Mouse (Mus musculus) ES-E14 (cell line): ENCODE measurements at regions not wholly inside any gene's neighbourhood (a gene's known extent, or its start where the extent isn't known, plus 50 kb on each side); places are given as distances from the start of the nearest gene placed in this dataset.

ENCODE experiments used
- DNase-seq: peaks from one replicate; pipeline ENCODE4 v3.0.0-alpha.2; 2013; ENCODE audit warnings: low read depth, low spot score
- H3K27ac ChIP-seq: 2 replicates; pipeline ENCODE4 v1.5.1; 2012; ENCODE audit warnings: low read depth, mild to moderate bottlenecking, low read length, moderate library complexity, mixed read lengths; ENCODE audit not compliant: poor library complexity, insufficient read depth, severe bottlenecking
- H3K36me3 ChIP-seq: 2 replicates; pipeline ENCODE4 v1.6.1; 2012; ENCODE audit warnings: mild to moderate bottlenecking, low read length, moderate library complexity, mixed read lengths; ENCODE audit not compliant: control insufficient read depth, poor library complexity, insufficient read depth, severe bottlenecking
- H3K4me1 ChIP-seq, 2 experiments: fragments of 150-350 bp in 1 of 2; sonication (generic) in 1 of 2; 2 replicates each; pipeline ENCODE4 v1.6.1; 2012; ENCODE audit warnings: low read length in 2 of 2, mild to moderate bottlenecking in 1 of 2, mixed read lengths in 1 of 2; ENCODE audit not compliant: control insufficient read depth in 2 of 2, insufficient read depth in 2 of 2, poor library complexity in 1 of 2
- H3K4me3 ChIP-seq, 2 experiments: fragments of 150-350 bp in 1 of 2; sonication (generic) in 1 of 2; 2 replicates each; pipeline ENCODE4 v1.5.1; 2012; ENCODE audit warnings: low read length in 2 of 2, low read depth in 1 of 2, mild to moderate bottlenecking in 1 of 2, mixed read lengths in 1 of 2; ENCODE audit not compliant: insufficient read depth in 1 of 2, poor library complexity in 1 of 2, severe bottlenecking in 1 of 2
- H3K9ac ChIP-seq: 2 replicates; pipeline ENCODE4 v1.6.1; 2012; ENCODE audit warnings: low read depth, mild to moderate bottlenecking, low read length, mixed read lengths; ENCODE audit not compliant: poor library complexity, insufficient read depth, severe bottlenecking
- H3K9me3 ChIP-seq: fragments of 150-350 bp; sonication (generic); 2 replicates; pipeline ENCODE4 v1.6.1; 2012; ENCODE audit warnings: low read depth, mild to moderate bottlenecking, low read length; ENCODE audit not compliant: control insufficient read depth, insufficient read depth
- CHD2 ChIP-seq: IDR thresholded peaks from 2 replicates; pipeline ENCODE4 v1.6.1; 2014; ENCODE audit warnings: mild to moderate bottlenecking, low read depth, low read length, inconsistent platforms
- HCFC1 ChIP-seq: IDR thresholded peaks from 2 replicates; pipeline ENCODE4 v1.6.1; 2012; ENCODE audit warnings: low read length, inconsistent platforms, borderline replicate concordance; ENCODE audit not compliant: insufficient read depth
- MAFK ChIP-seq: IDR thresholded peaks from 2 replicates; pipeline ENCODE4 v1.6.1; 2014; ENCODE audit warnings: mild to moderate bottlenecking, low read depth, low read length, inconsistent platforms; ENCODE audit not compliant: insufficient read depth
- ZC3H11A ChIP-seq: IDR thresholded peaks from 2 replicates; pipeline ENCODE4 v1.6.1; 2012; ENCODE audit warnings: low read depth, mild to moderate bottlenecking, inconsistent platforms, low read length, borderline replicate concordance
- ZNF384 ChIP-seq: IDR thresholded peaks from 2 replicates; pipeline ENCODE4 v1.6.1; 2012; ENCODE audit warnings: low read depth, low read length, inconsistent platforms
- in situ Hi-C, 2 experiments: fragments of 600-800 bp; cut with MboI; formaldehyde crosslinking; loops; one replicate each; pipeline ENCODE4 v1.15.1; 2025; ENCODE audit warnings: low sequenced_read_pairs in 2 of 2, inconsistent platforms in 1 of 2; ENCODE audit not compliant: unreplicated experiment in 2 of 2

- no peak overlapping the region for H3K27ac ChIP-seq
- H3K4me3 ChIP-seq, result no peak overlapping the region
- H3K9ac ChIP-seq, result no peak overlapping the region
- H3K36me3 ChIP-seq, result no peaks in the 10 kb centered on the region
- in situ Hi-C loops, result no loop called here
- DNase-seq, result no peak
- no peaks in the 10 kb centered on the region for H3K9me3 ChIP-seq
- TF ChIP-seq CHD2, result no peak
- no peak for TF ChIP-seq ZNF384
- TF ChIP-seq ZC3H11A, result no peak
- TF ChIP-seq HCFC1, result no peak
- no peak for TF ChIP-seq MAFK
- no peaks in the 10 kb centered on the region for H3K4me1 ChIP-seq
Measured at GRCm38 (mm10) chr12:88530450-88531143, 170.2 kb downstream of the Adck1 start.

- no peaks in the 10 kb centered on the region for H3K36me3 ChIP-seq
- no peak for DNase-seq
- H3K4me3 ChIP-seq, result no peak overlapping the region
- no peaks in the 10 kb centered on the region for H3K4me1 ChIP-seq
- no peak for TF ChIP-seq ZNF384
- no peak for TF ChIP-seq CHD2
- no peak for TF ChIP-seq HCFC1
- no peak for TF ChIP-seq MAFK
- TF ChIP-seq ZC3H11A, result no peak
- no peak overlapping the region for H3K9ac ChIP-seq
- in situ Hi-C loops, result no loop called here
- no peaks in the 10 kb centered on the region for H3K9me3 ChIP-seq
- H3K27ac ChIP-seq, result no peak overlapping the region
Measured at GRCm38 (mm10) chr12:88532261-88532973, 172.1 kb downstream of the Adck1 start.

- Histone ChIP-seq H3K27ac (no peak overlapping the region), H3K9ac (no peak overlapping the region), H3K9me3 (no peaks in the 10 kb centered on the region), H3K4me3 (no peak overlapping the region), H3K4me1 (no peaks in the 10 kb centered on the region), H3K36me3 (no peaks in the 10 kb centered on the region)
- in situ Hi-C loops, result no loop called here
- TF ChIP-seq MAFK (no peak), CHD2 (no peak), ZNF384 (no peak), HCFC1 (no peak), ZC3H11A (no peak)
- no peak for DNase-seq
Measured at GRCm38 (mm10) chr12:88551856-88552255, 170.8 kb upstream of the Nrxn3 start.

GRCm38 (mm10) chr12:88555475-88555874 is 167.2 kb upstream of the Nrxn3 start:
- in situ Hi-C loops, result no loop called here
- Histone ChIP-seq H3K4me3 (no peak overlapping the region), H3K4me1 (no peaks in the 10 kb centered on the region), H3K27ac (no peak overlapping the region), H3K9ac (no peak overlapping the region), H3K9me3 (no peaks in the 10 kb centered on the region), H3K36me3 (no peaks in the 10 kb centered on the region)
- TF ChIP-seq ZC3H11A, result no peak
- no peak for TF ChIP-seq HCFC1
- no peak for TF ChIP-seq ZNF384
- no peak for TF ChIP-seq CHD2
- no peak for TF ChIP-seq MAFK
- DNase-seq, result no peak
